Mouse (Mus musculus): Measurements from ENCODE around the gene Atf6b. TPM values are rescaled to one million over a fixed set of nuclear protein-coding genes. Genes with fewer than 3 reads are reported as not detected.

The Atf6b gene
- polyA plus RNA-seq, 1 experiment from 2014 or later: 42.5 TPM

GRCm38 (mm10) chr17:34635671-34636070 is 11.3 kb upstream of the Atf6b start:
- WGBS: 62% methylated on average over 2 of the region's 2 CpGs
- Histone ChIP-seq H3K4me1 (ENCODE audit: insufficient read depth, low read depth, low read length) (peaks cover 3% of the 10 kb centered on the region; the same call in 1 of the 2 replicates), H3K9ac (replicated peaks; ENCODE audit: low read depth) (no peak overlapping the region), H3K4me2 (replicated peaks; ENCODE audit: low read depth, low read length) (no peak overlapping the region), H3K36me3 (ENCODE audit: insufficient read depth, low read length) (no peaks in the 10 kb centered on the region), H3K9me3 (ENCODE audit: low read length) (no peaks in the 10 kb centered on the region), H3K4me3 (ENCODE audit: low read depth, low read length) (no peak overlapping the region), H3K27ac (ENCODE audit: low read length) (no peak overlapping the region), H3K27me3 (replicated peaks; ENCODE audit: insufficient read depth, low read length) (peaks cover 30% of the 10 kb centered on the region)
- TF ChIP-seq CTCF (IDR thresholded peaks at IDR 0.05) (no peak), EP300 (IDR thresholded peaks at IDR 0.05) (no peak)
- ATAC-seq (no peak), DNase-seq (ENCODE audit: low spot score) (no peak)

DNA sequence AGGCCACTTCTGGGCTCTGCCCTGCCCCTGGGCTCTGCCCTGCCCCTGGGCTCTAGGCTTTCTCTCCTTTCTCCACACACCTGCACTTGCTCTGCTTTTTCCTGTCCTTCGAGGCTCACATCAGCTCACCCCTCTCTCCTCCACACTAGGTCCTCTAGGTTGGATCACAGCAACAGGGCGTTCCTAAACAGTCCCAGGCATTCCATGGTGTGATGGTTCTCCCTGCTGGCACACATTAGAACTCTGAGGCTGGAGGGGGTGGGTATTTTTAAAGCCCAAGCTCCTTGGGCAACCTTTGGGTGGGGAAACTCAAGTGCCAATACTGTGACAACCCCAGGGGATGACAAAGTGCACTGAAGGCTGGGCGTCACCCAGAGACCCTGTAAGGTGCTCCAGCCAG is 9.5 kb upstream of the Atf6b start:
- TF ChIP-seq CTCF (IDR thresholded peaks at IDR 0.05): 0 out of 2 replicates have a peak, but pooled peaks have one; percentile 7
- no peak for TF ChIP-seq EP300 (IDR thresholded peaks at IDR 0.05)
- ATAC-seq: no peak
- H3K4me2 ChIP-seq (replicated peaks; ENCODE audit: low read depth, low read length): no peak overlapping the region
- 57% methylated on average over 3 of the region's 3 CpGs for WGBS
- peaks cover 19% of the 10 kb centered on the region; the same call in 1 of the 2 replicates for H3K27me3 ChIP-seq (replicated peaks; ENCODE audit: insufficient read depth, low read length)
- H3K9ac ChIP-seq (replicated peaks; ENCODE audit: low read depth): no peak overlapping the region
- no peak overlapping the region for H3K27ac ChIP-seq (ENCODE audit: low read length)
- H3K9me3 ChIP-seq (ENCODE audit: low read length): no peaks in the 10 kb centered on the region
- no peak overlapping the region for H3K4me3 ChIP-seq (ENCODE audit: low read depth, low read length)
- H3K36me3 ChIP-seq (ENCODE audit: insufficient read depth, low read length): no peaks in the 10 kb centered on the region
- H3K4me1 ChIP-seq (ENCODE audit: insufficient read depth, low read depth, low read length): peaks cover 3% of the 10 kb centered on the region; the same call in 1 of the 2 replicates
- no peak for DNase-seq (ENCODE audit: low spot score)

GRCm38 (mm10) chr17:34639461-34640255 is 7.3 kb upstream of the Atf6b start:
- peak overlapping the region; percentile 44 for H3K27ac ChIP-seq (ENCODE audit: low read length)

GRCm38 (mm10) chr17:34640778-34641601 is 6.0 kb upstream of the Atf6b start:
- Histone ChIP-seq H3K4me1 (ENCODE audit: insufficient read depth, low read depth, low read length) (peaks cover 10% of the 10 kb centered on the region), H3K9ac (replicated peaks; ENCODE audit: low read depth) (no peak overlapping the region), H3K27me3 (replicated peaks; ENCODE audit: insufficient read depth, low read length) (no peaks in the 10 kb centered on the region), H3K4me2 (replicated peaks; ENCODE audit: low read depth, low read length) (no peak overlapping the region), H3K27ac (ENCODE audit: low read length) (peak overlapping the region; percentile 68), H3K9me3 (ENCODE audit: low read length) (no peaks in the 10 kb centered on the region), H3K4me3 (ENCODE audit: low read depth, low read length) (no peak overlapping the region), H3K36me3 (ENCODE audit: insufficient read depth, low read length) (no peaks in the 10 kb centered on the region)
- peak; percentile 54 for TF ChIP-seq CTCF (IDR thresholded peaks at IDR 0.05)
- TF ChIP-seq EP300 (IDR thresholded peaks at IDR 0.05): peak; percentile 27; the same call in 1 of the 2 replicates
- peak; percentile 46 for ATAC-seq
- 13% methylated on average over 11 of the region's 11 CpGs for WGBS
- DNase-seq (ENCODE audit: low spot score): peak; percentile 81

More at GRCm38 (mm10) chr17:34639461-34640255, 7.3 kb upstream of the Atf6b start:
- Histone ChIP-seq H3K9ac (replicated peaks; ENCODE audit: low read depth) (no peak overlapping the region), H3K4me3 (ENCODE audit: low read depth, low read length) (no peak overlapping the region), H3K4me1 (ENCODE audit: insufficient read depth, low read depth, low read length) (peaks cover 3% of the 10 kb centered on the region; the same call in 1 of the 2 replicates), H3K27me3 (replicated peaks; ENCODE audit: insufficient read depth, low read length) (no peaks in the 10 kb centered on the region), H3K4me2 (replicated peaks; ENCODE audit: low read depth, low read length) (no peak overlapping the region), H3K9me3 (ENCODE audit: low read length) (no peaks in the 10 kb centered on the region), H3K36me3 (ENCODE audit: insufficient read depth, low read length) (no peaks in the 10 kb centered on the region)
- DNase-seq (ENCODE audit: low spot score): peak; percentile 51
- ATAC-seq: no peak
- WGBS: 72% methylated on average over 7 of the region's 7 CpGs
- TF ChIP-seq CTCF (IDR thresholded peaks at IDR 0.05) (no peak), EP300 (IDR thresholded peaks at IDR 0.05) (no peak)

- 74% methylated on average over 3 of the region's 3 CpGs for WGBS
- H3K27ac ChIP-seq (ENCODE audit: low read length): no peak overlapping the region
- no peak overlapping the region for H3K4me3 ChIP-seq (ENCODE audit: low read depth, low read length)
- H3K9ac ChIP-seq (replicated peaks; ENCODE audit: low read depth): no peak overlapping the region
- no peaks in the 10 kb centered on the region for H3K27me3 ChIP-seq (replicated peaks; ENCODE audit: insufficient read depth, low read length)
- H3K9me3 ChIP-seq (ENCODE audit: low read length): no peaks in the 10 kb centered on the region
- ATAC-seq (no peak), DNase-seq (ENCODE audit: low spot score) (no peak)
- TF ChIP-seq CTCF (IDR thresholded peaks at IDR 0.05) (no peak), EP300 (IDR thresholded peaks at IDR 0.05) (no peak)
- peaks cover 10% of the 10 kb centered on the region for H3K4me1 ChIP-seq (ENCODE audit: insufficient read depth, low read depth, low read length)
- H3K36me3 ChIP-seq (ENCODE audit: insufficient read depth, low read length): no peaks in the 10 kb centered on the region
- no peak overlapping the region for H3K4me2 ChIP-seq (replicated peaks; ENCODE audit: low read depth, low read length)
Observed at GRCm38 (mm10) chr17:34641945-34642344, 5.0 kb upstream of the Atf6b start.

GRCm38 (mm10) chr17:34643379-34643778 is 3.6 kb upstream of the Atf6b start:
- no peaks in the 10 kb centered on the region for H3K36me3 ChIP-seq (ENCODE audit: insufficient read depth, low read length)
- DNase-seq (ENCODE audit: low spot score): no peak
- no peak overlapping the region for H3K4me2 ChIP-seq (replicated peaks; ENCODE audit: low read depth, low read length)
- no peak overlapping the region for H3K27ac ChIP-seq (ENCODE audit: low read length)
- no peak for TF ChIP-seq EP300 (IDR thresholded peaks at IDR 0.05)
- TF ChIP-seq CTCF (IDR thresholded peaks at IDR 0.05): no peak
- H3K4me1 ChIP-seq (ENCODE audit: insufficient read depth, low read depth, low read length): peaks cover 15% of the 10 kb centered on the region
- no peak overlapping the region for H3K9ac ChIP-seq (replicated peaks; ENCODE audit: low read depth)
- ATAC-seq: no peak
- H3K27me3 ChIP-seq (replicated peaks; ENCODE audit: insufficient read depth, low read length): no peaks in the 10 kb centered on the region
- 82% methylated on average over 4 of the region's 4 CpGs for WGBS
- H3K9me3 ChIP-seq (ENCODE audit: low read length): no peaks in the 10 kb centered on the region
- H3K4me3 ChIP-seq (ENCODE audit: low read depth, low read length): no peak overlapping the region
